Mouse (Mus musculus): ENCODE results near the gene Tmem135. TPM values are rescaled to one million over a fixed set of nuclear protein-coding genes. Genes with fewer than 3 reads are reported as not detected.

Gene Tmem135
- polyA plus RNA-seq (2016; fragmentation: Nextera tagmentation; extraction: Ambion mirVana): 21.9 and 22.8 TPM in 2 replicates

- H3K4me1 ChIP-seq: peaks cover 9% of the 10 kb centered on the region; the same call in 1 of the 2 replicates
- peaks cover 11% of the 10 kb centered on the region for H3K27me3 ChIP-seq
- H3K36me3 ChIP-seq: 0 out of 2 replicates have a peak, but pooled peaks cover 4% of the 10 kb centered on the region
- peak within 1 kb of the TSS; percentile 69 for H3K4me3 ChIP-seq
- peak within 1 kb of the TSS; percentile 75 for H3K9ac ChIP-seq
- peak within 1 kb of the TSS; percentile 70 for H3K27ac ChIP-seq
- no peaks in the 10 kb centered on the region for H3K9me3 ChIP-seq (replicated peaks)
- under 1% methylated on average over 54 of the region's 62 CpGs for WGBS
- peak; percentile 98 for ATAC-seq (ENCODE audit: low FRiP score)
- H3K4me2 ChIP-seq (replicated peaks): peak within 1 kb of the TSS; percentile 100
Observed at GRCm38 (mm10) chr7:89404081-89404733, at the start of gene Tmem135, which contains the start of gene Fzd4. TSS of gene Tmem135 (minus strand) at chr7:89404222. TSS of gene Fzd4 (plus strand) at chr7:89404355.

GRCm38 (mm10) chr7:89450312-89450711, 46.3 kb upstream of the Tmem135 start:
- no peak overlapping the region for H3K27ac ChIP-seq
- H3K36me3 ChIP-seq: no peaks in the 10 kb centered on the region
- no peaks in the 10 kb centered on the region for H3K27me3 ChIP-seq
- WGBS: 64% methylated on average over 2 of the region's 2 CpGs
- 0 out of 2 replicates have a peak, but pooled peaks cover 3% of the 10 kb centered on the region for H3K4me1 ChIP-seq
- H3K4me2 ChIP-seq (replicated peaks): no peak overlapping the region
- ATAC-seq (ENCODE audit: low FRiP score): no peak
- no peaks in the 10 kb centered on the region for H3K9me3 ChIP-seq (replicated peaks)
- no peak overlapping the region for H3K4me3 ChIP-seq
- H3K9ac ChIP-seq: no peak overlapping the region

- Histone ChIP-seq H3K36me3 (no peaks in the 10 kb centered on the region), H3K4me3 (no peak overlapping the region), H3K9me3 (replicated peaks) (no peaks in the 10 kb centered on the region), H3K4me1 (no peaks in the 10 kb centered on the region), H3K27ac (no peak overlapping the region), H3K4me2 (replicated peaks) (no peak overlapping the region), H3K27me3 (no peaks in the 10 kb centered on the region), H3K9ac (no peak overlapping the region)
- no peak for ATAC-seq (ENCODE audit: low FRiP score)
- 89% methylated on average over 4 of the region's 4 CpGs for WGBS
Observed at GRCm38 (mm10) chr7:89445137-89445536, 41.1 kb upstream of the Tmem135 start.

GRCm38 (mm10) chr7:89442242-89442641, 38.2 kb upstream of the Tmem135 start:
- Histone ChIP-seq H3K9me3 (replicated peaks) (no peaks in the 10 kb centered on the region), H3K27me3 (no peaks in the 10 kb centered on the region), H3K27ac (no peak overlapping the region), H3K36me3 (no peaks in the 10 kb centered on the region), H3K4me3 (no peak overlapping the region), H3K4me1 (no peaks in the 10 kb centered on the region), H3K9ac (no peak overlapping the region), H3K4me2 (replicated peaks) (no peak overlapping the region)
- no peak for ATAC-seq (ENCODE audit: low FRiP score)
- 58% methylated on average over 4 of the region's 4 CpGs for WGBS

GRCm38 (mm10) chr7:89441291-89441690, 37.3 kb upstream of the Tmem135 start:
- Histone ChIP-seq H3K9ac (no peak overlapping the region), H3K4me3 (no peak overlapping the region), H3K27me3 (no peaks in the 10 kb centered on the region), H3K9me3 (replicated peaks) (no peaks in the 10 kb centered on the region), H3K4me2 (replicated peaks) (no peak overlapping the region), H3K36me3 (no peaks in the 10 kb centered on the region), H3K27ac (no peak overlapping the region), H3K4me1 (no peaks in the 10 kb centered on the region)
- ATAC-seq (ENCODE audit: low FRiP score): no peak
- 76% methylated on average over 7 of the region's 7 CpGs for WGBS

GRCm38 (mm10) chr7:89437589-89437988, 33.6 kb upstream of the Tmem135 start:
- Histone ChIP-seq H3K4me1 (no peaks in the 10 kb centered on the region), H3K27me3 (no peaks in the 10 kb centered on the region), H3K4me3 (no peak overlapping the region), H3K36me3 (no peaks in the 10 kb centered on the region), H3K27ac (no peak overlapping the region), H3K9ac (no peak overlapping the region), H3K4me2 (replicated peaks) (no peak overlapping the region), H3K9me3 (replicated peaks) (no peaks in the 10 kb centered on the region)
- ATAC-seq (ENCODE audit: low FRiP score): no peak
- 40% methylated on average over 4 of the region's 4 CpGs for WGBS

- ATAC-seq (ENCODE audit: low FRiP score): no peak
- Histone ChIP-seq H3K4me1 (no peaks in the 10 kb centered on the region), H3K4me3 (no peak overlapping the region), H3K9me3 (replicated peaks) (no peaks in the 10 kb centered on the region), H3K9ac (no peak overlapping the region), H3K36me3 (no peaks in the 10 kb centered on the region), H3K4me2 (replicated peaks) (no peak overlapping the region), H3K27me3 (no peaks in the 10 kb centered on the region), H3K27ac (no peak overlapping the region)
- 84% methylated on average over 5 of the region's 5 CpGs for WGBS
Observed at GRCm38 (mm10) chr7:89436404-89436803, 32.4 kb upstream of the Tmem135 start.

GRCm38 (mm10) chr7:89433893-89434616, 30.0 kb upstream of the Tmem135 start:
- H3K4me2 ChIP-seq (replicated peaks): no peak overlapping the region
- H3K27ac ChIP-seq: no peak overlapping the region
- no peaks in the 10 kb centered on the region for H3K9me3 ChIP-seq (replicated peaks)
- no peaks in the 10 kb centered on the region for H3K27me3 ChIP-seq
- no peak for ATAC-seq (ENCODE audit: low FRiP score)
- H3K4me3 ChIP-seq: no peak overlapping the region
- H3K4me1 ChIP-seq: no peaks in the 10 kb centered on the region
- 47% methylated on average over 8 of the region's 8 CpGs for WGBS
- H3K9ac ChIP-seq: no peak overlapping the region
- H3K36me3 ChIP-seq: no peaks in the 10 kb centered on the region

GRCm38 (mm10) chr7:89433193-89433892, 29.3 kb upstream of the Tmem135 start:
- Histone ChIP-seq H3K4me1 (no peaks in the 10 kb centered on the region), H3K27ac (no peak overlapping the region)
- 75% methylated on average over 9 of the region's 9 CpGs for WGBS

GRCm38 (mm10) chr7:89431185-89431584, 27.2 kb upstream of the Tmem135 start:
- no peaks in the 10 kb centered on the region for H3K27me3 ChIP-seq
- no peaks in the 10 kb centered on the region for H3K4me1 ChIP-seq
- no peak for ATAC-seq (ENCODE audit: low FRiP score)
- no peaks in the 10 kb centered on the region for H3K9me3 ChIP-seq (replicated peaks)
- H3K36me3 ChIP-seq: no peaks in the 10 kb centered on the region
- H3K27ac ChIP-seq: no peak overlapping the region
- no peak overlapping the region for H3K9ac ChIP-seq
- no peak overlapping the region for H3K4me3 ChIP-seq
- WGBS: 90% methylated on average over 2 of the region's 2 CpGs
- no peak overlapping the region for H3K4me2 ChIP-seq (replicated peaks)

More at GRCm38 (mm10) chr7:89433193-89433892, 29.3 kb upstream of the Tmem135 start:
- Histone ChIP-seq H3K4me2 (replicated peaks) (no peak overlapping the region), H3K4me3 (no peak overlapping the region), H3K9me3 (replicated peaks) (no peaks in the 10 kb centered on the region), H3K36me3 (no peaks in the 10 kb centered on the region), H3K27me3 (no peaks in the 10 kb centered on the region), H3K9ac (no peak overlapping the region)
- ATAC-seq (ENCODE audit: low FRiP score): no peak

GRCm38 (mm10) chr7:89429326-89429725, 25.3 kb upstream of the Tmem135 start:
- Histone ChIP-seq H3K9ac (no peak overlapping the region), H3K4me2 (replicated peaks) (no peak overlapping the region), H3K27ac (no peak overlapping the region), H3K27me3 (no peaks in the 10 kb centered on the region), H3K4me3 (no peak overlapping the region), H3K4me1 (no peaks in the 10 kb centered on the region), H3K36me3 (no peaks in the 10 kb centered on the region), H3K9me3 (replicated peaks) (no peaks in the 10 kb centered on the region)
- 83% methylated on average over 1 of the region's 1 CpGs for WGBS
- ATAC-seq (ENCODE audit: low FRiP score): no peak

GRCm38 (mm10) chr7:89428804-89429203, 24.8 kb upstream of the Tmem135 start:
- 91% methylated on average over 5 of the region's 5 CpGs for WGBS
- H3K9me3 ChIP-seq (replicated peaks): no peaks in the 10 kb centered on the region
- no peak overlapping the region for H3K4me2 ChIP-seq (replicated peaks)

More at GRCm38 (mm10) chr7:89428804-89429203, 24.8 kb upstream of the Tmem135 start:
- Histone ChIP-seq H3K36me3 (no peaks in the 10 kb centered on the region), H3K27me3 (no peaks in the 10 kb centered on the region), H3K4me3 (no peak overlapping the region), H3K9ac (no peak overlapping the region), H3K27ac (no peak overlapping the region), H3K4me1 (no peaks in the 10 kb centered on the region)
- no peak for ATAC-seq (ENCODE audit: low FRiP score)
